Mouse (Mus musculus) 3T3-L1 (cell line): ENCODE data around the gene Kctd14.

Source experiments
- DNase-seq: peaks from one replicate; pipeline ENCODE4 v3.0.0-alpha.2; 2015; ENCODE audit warnings: low read depth, low spot score

Kctd14 gene

DNA sequence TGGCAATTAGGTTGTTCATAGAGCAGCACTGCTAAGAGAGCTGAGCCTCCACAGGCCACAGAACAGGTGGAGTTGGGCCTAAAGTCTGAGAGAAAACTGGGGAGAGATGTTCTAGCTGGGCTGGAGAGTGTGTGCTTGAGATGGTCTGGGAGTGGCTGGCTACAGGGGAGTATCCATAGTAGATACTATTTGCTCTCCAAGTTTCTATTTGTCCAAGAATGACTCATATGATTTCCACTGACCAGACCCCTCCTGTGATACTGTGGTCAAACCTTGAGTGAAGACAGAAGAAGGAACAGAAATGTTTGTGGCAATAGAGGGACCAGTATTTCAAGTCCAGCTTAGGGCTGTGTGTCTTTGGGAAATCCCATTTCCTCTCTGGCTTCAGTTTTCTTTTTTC, 12.1 kb upstream of the Kctd14 start:
- peak; percentile 20 for DNase-seq

DNA sequence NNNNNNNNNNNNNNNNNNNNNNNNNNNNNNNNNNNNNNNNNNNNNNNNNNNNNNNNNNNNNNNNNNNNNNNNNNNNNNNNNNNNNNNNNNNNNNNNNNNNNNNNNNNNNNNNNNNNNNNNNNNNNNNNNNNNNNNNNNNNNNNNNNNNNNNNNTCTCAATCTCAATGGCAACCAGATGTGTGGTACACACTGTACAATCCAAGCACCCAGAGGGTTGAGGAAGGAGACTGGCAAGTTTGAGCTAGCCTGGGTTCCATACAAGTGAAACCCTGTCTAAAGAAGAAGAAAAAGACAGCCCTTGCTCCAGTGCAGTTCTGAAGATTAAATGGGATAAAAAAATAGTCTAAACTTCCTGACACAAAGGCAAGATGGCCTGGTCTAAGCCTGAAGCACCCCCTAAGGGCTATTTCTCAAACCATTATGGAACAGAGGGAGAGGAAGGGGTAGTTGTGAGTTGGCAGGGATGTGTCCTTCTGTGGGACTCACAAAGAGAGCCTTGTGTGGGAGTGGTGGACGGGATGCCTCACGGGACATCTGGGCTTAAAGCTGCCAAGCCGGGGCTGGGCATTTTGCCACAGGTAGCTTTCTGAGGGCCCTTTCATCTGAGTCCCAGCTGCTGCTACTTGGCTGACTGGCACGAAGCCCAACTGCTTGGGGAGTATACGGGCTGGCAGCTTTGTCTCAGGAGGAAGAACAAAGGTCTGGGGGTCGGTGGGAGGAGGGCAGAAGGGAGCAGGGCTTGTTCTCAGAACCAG, 4.8 kb upstream of the Kctd14 start:
- DNase-seq = peak; percentile 93

DNA sequence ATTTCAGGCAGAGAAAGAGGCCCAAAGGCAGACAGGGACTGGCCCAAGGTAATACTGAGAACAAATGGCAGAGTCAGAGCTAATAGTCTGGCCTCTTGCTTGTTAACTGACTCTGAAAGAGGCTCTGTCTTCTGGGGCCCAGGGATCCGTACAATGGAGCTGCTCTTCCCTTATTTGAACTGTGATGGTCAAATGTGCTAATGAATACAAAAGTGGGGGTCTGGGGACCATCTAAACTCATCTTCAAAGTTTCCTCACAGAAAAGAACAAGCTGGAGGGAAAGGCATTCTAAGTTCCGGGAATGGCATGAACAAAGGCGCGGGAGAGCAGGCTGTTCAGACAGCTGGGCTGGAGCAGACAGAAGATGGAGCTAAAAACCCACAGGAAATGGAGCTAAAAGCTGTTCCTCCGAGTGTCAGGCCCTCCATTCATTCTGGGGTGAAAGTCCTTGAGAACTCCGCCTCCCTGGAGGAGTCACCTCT, 4.0 kb upstream of the Kctd14 start:
- peak; percentile 39 for DNase-seq

DNA sequence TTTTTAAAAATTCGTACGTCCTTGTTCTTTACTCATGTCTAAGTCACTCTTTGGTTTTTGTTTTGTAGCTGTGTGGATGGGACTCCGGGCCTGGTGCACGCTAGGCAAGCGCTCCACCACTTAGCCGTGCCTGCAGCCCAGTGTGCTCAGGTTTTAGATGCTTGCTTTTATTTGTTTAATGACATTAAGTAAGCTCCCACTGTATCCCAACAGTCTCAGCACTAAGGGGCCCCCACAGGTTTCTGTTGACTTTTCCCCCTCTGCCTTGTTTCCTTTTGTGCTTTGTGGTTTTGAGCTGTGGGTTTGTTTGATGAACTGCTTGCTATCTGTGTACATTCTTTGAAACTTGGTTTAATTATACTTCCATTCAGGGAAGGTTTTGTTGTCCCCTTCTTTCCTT, 1.1 kb downstream of the Kctd14 start:
- no peak for DNase-seq

DNA sequence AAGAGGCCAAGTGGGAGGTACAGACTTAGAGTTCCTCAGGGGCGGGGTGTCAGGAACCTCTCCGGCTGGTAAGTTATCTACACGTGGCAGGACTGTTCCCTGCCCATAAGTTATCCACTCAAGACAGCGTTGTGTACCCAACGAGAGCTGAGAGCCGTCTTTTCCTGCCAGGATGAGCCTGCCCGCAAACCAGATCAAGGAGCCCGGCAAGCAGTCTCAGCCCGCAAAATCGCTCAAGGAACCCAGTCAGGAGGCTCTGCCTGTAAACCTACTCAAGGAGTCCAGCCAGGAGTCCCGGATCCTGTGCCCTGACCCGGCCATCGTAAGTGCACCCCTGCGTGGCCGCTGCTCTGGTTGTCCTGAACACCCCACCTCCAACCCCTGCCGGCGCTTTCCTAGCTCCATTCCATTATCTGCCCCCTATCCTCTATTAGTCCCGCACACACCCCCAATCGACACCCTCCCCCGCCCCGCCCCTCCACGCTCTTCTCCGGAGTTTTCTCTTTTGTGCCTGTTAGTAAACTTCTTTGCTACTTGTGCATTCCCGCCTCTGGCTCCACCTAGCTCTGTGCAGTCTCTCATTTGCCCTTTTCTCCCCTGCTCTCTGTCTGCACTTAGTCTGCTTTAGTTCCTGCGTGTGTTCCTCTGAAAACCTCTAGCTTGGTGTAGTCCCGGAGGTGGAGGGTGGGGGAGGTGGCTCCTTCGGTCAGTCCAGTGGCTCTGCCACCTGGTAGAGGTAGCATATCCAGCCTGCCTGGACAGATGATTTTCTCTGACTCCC, 2.2 kb downstream of the Kctd14 start:
- peak; percentile 16 for DNase-seq

DNA sequence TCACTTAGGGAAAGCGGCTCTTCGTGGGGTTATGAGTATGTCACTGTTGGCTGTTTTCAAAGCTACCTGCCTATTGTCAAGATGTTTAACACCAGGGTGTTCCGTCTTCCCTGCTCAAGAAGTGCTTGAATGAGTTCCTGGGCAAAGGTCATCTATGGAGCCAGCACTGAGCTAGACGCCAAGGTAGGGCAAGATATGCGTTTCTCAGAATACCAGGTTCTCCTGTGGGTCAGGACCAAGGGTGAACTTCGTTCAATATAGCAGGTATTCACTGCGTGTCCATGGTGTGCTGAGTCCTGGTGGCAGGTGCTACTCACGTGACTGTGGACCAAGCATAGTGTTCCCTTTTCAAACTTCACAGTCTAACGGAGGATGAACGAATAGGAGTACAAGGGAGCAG, 3.7 kb downstream of the Kctd14 start:
- no peak for DNase-seq

DNA sequence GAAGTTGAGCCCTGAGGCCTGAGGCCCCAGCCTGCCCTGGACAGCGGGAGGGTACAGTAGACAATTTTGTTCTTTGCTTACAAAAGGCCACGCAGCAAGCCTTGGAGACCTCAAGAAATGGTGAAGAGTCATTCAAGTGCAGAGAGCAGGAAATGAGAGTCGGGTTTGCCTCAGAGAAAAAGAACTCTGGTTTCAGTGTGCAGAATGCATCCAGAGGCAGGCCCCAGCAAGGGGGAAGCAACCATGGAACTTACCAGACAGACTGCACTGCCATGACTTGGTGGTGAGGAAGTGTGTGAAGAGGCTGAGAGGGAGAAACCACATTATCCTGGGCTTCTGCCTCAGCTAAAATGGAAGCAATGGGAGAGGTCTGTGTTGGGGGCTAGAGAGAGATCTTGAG, 4.5 kb downstream of the Kctd14 start:
- no peak for DNase-seq

DNA sequence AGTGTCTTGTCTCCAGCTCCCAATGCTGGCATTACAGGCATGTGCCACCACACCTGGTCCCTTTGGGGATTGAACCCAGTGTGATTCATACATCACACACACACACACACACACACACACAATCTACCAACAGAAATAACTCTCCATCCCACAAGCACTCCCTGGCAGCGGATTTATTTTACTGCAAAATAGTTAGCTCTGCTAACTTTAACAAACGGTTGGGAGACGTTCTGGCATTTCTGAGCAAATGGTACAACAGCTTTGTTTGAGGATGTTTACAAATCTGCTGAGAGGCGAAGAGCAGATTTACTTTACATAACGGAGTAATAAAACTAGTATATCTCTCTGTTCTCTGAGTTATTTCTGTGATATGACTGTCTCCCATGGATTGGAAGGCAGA, 21.9 kb downstream of the Kctd14 start:
- DNase-seq = no peak

DNA sequence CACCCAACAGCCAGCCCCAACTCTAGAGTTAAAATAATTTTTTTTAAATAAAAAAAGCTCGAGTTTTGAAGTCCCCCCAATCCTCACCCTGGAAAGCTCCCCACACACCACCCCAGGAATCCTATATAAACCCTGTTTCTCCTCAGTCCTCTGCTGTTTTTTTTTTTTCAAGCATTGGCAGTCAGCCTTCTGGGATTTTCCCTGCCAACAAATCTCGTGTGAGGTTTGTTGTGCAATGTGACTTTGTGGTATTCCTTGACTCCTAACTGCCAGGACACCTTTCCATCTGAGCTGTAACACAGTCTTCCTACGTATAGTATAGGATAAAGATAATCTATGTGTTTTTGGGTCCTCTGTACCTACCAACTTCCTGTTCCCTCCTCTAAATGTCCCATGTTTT, 28.2 kb downstream of the Kctd14 start:
- peak; percentile 63 for DNase-seq

DNA sequence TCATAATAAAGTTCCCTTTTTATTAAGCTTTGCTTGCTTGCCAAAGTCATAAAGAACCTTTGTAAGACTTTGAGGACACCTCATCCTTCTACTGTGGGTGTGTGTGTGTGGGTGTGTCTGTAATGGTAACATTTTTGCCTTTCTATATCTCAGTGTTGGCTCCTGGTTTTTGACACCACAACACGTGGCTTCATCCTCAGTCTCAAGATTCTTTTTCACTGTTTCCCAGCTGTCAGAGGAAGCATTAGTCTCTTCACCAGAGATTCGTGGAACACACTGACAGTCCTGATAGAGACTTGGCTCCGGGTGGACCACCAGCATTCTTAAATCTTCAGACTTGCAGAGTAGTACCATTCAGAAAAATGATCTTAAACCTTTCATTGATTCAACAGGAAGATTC, 29.2 kb downstream of the Kctd14 start:
- no peak for DNase-seq

DNA sequence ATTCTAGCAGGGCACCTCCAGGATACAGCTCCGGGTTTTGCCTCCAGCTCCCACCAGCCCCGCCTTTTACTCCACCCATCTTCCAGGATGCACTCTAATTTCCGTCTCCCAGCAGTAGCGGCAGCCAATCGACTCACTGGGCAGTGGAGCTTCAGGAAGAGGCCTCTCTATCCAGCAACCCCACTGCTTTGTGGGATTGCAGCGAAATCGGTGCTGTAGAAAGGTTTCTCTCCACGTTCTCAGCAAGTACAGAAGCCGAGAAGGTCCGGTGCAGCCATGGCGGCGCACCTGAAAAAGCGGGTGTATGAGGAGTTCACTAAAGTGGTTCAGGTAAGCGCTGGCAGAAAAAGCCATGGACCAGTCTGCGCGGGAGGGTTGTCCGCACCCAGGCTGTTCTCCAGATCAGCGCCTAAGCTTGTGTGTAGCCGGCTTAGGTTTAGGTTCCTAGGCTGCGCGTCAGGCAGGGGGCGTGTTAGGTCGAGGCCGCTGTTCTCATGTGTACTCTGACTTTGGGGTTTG, 29.8 kb downstream of the Kctd14 start, which contains the start of gene Ints4:
Gene Ints4 (plus strand): TSS at position 136 of the 519 bp plus-strand sequence.
- peak; percentile 96 for DNase-seq

DNA sequence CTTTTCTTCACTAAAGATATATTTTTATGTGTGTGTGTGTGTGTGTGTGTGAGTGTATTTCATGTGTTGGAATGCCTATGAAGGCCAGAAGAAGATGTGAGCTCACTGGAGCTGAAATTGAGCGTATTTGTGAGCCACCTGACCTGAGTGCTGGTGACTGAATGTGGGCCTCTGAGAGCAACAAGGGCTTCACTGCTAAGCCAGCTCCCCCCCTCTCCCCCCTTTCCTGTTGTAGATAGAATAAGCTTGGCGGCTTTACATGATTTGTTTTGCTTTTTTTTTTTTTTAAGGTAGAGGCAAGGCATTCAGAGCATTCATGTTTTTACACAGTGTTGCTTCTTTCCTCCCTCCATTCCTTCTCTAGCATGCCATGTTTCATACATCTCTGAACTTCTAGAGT, 32.3 kb downstream of the Kctd14 start:
- DNase-seq = no peak

DNA sequence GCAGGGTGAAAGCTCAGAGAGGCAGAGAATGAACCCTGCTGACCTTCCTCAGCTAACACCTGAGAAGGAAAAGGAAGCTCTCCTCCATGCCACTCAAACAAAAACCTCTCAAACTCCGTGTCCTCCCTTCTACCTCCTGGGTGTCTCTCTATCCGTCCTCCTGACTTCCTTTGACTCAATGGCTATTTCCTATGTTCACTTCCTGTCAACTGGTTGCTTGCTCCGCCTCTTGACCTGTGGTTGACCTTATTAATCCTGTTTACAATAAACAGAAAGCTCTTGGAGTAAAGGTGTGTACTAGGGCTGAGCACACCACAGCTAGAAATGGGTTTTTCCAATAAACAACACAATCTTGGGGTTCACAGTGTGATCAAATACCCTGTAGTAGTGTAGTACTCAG, 40.0 kb downstream of the Kctd14 start:
- DNase-seq = no peak

DNA sequence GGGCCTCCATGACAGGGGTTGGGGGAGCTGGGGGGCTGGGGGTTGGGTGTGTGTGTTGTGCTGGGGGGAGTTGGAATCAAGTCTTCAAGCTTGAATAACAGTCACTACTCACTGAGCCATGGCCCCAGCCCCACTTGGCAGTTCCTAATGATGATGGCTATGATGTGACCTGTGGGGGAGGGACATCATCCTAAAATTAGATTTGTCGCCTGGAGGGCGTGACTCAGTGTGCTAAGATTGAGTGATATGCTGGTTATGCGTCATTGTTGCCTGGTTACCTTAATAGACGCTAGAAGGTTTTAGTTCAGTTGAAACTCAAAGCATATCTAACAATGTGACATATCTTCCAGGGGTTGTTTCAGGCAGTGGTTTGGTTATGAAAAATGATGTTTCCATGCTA, 41.3 kb downstream of the Kctd14 start:
- peak; percentile 76 for DNase-seq

DNA sequence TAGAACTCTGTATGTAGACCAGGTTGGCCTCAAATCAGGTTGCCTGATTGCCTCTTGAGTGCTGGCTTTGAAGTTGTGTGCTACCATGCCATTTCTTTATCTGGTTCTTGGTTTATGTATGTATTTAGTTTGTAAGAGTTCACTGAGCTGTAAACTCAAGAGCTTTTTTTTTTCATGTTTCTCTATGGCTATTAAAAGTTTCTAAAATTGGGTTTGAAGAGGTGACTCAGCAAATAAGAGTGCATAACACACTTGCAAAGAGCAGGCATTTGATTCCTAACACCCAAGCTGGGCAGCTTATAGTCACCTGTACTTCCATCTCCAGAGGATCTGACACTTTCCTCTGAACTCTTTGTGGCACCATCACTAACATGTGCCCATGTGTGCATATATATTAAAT, 43.9 kb downstream of the Kctd14 start:
- no peak for DNase-seq

DNA sequence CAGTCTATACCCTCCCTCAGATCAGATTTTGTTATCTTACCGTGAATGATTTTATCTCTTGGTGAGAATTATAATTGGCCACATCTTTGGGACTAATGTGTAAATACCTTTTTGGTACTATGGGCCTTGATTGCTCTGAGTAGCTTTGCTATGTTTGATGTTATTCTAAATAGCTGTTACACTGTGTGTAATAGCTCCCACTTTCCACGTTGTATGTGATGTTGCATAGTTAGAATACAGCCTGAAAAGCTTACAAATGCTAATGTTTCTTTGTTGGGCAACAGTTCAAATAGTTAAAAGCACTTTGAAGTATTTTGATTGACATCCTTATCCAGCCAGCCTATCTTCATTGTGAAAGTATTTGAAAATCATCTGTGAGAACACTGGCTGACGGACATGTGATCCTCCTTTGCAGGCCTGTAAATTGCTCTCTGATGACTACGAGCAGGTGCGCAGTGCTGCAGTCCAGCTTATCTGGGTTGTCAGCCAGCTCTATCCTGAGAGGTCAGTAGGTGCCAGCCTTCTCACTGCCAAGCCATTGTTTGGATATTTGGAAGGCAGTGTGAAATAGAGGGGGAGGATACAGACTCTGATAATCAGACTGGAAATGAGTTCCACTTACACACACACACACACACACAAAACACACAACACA, 49.6 kb downstream of the Kctd14 start:
- no peak for DNase-seq
